Mouse (Mus musculus): ENCODE measurements around the gene Uck1. TPM values are rescaled to one million over a fixed set of nuclear protein-coding genes. Genes with fewer than 3 reads are reported as not detected.

Uck1 gene
- polyA plus RNA-seq, 1 experiment from 2014 or later, result 44.2 TPM

DNA sequence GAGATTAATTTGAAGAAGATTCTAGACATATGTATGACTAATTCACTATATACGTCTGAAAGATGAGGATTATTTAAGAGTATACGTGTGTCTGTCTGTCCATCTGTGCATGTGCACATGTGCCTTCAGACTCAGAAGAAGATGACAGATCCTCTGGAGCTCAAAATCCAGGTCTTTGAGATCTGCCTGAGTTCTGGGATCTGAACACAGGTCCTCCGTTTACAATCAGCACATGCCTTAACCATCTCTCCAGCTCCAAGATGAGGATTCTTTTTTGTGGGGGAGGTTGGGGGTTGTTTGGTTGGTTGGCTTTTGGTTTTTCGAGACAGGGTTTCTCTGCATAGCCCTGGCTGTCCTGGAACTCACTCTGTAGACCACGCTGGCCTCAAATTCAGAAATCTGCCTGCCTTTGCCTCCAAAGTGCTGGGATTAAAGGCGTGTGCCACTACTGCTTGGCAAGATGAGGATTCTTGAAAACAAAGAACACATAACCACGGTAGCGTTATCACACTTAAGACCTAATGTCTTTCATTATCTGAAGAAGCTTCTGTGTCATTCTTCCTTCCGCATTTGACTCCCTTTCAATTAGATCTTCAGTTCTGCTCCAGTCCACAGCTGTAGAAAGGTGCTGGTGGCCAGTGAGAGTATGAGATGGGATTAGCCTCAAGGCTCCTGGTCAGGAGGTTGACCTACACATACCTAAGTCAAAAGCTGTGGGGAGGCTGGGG lies 21.1 kb downstream of the Uck1 start:
- no peak overlapping the region for H3K27ac ChIP-seq (ENCODE audit: poor library complexity, severe bottlenecking)
- H3K27me3 ChIP-seq (replicated peaks), result no peaks in the 10 kb centered on the region
- WGBS, result 87% methylated on average over 9 of the region's 9 CpGs
- H3K9me3 ChIP-seq (replicated peaks), result no peaks in the 10 kb centered on the region
- no peak overlapping the region for H3K9ac ChIP-seq
- no peak for ATAC-seq (ENCODE audit: insufficient number of reproducible peaks, low FRiP score)
- no peak overlapping the region for H3K4me2 ChIP-seq
- no peak overlapping the region for H3K4me3 ChIP-seq
- H3K4me1 ChIP-seq (replicated peaks), result peaks cover 25% of the 10 kb centered on the region
- peaks cover 22% of the 10 kb centered on the region for H3K36me3 ChIP-seq

DNA sequence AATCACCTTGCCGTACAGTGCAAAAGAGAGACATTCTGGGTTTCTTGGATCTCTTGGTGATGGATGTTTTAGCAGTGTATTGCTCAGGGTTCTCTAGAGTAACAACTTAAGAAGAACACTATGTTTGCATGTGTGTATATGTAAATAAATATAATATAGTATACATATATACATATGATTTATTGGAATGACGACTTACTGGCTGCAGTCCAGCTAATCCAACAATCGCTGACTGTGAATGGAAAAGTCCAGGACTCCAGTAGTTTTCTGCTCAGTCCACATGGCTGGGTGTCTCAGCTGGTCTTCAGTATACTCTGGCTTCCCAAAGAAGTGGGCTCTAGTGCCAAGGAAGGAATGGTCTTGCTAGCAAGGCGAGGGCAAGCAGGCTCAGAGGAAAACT lies 22.4 kb downstream of the Uck1 start:
- 43% methylated on average over 4 of the region's 4 CpGs for WGBS
- Histone ChIP-seq H3K27me3 (replicated peaks) (no peaks in the 10 kb centered on the region), H3K9ac (peak overlapping the region; percentile 75), H3K9me3 (replicated peaks) (no peaks in the 10 kb centered on the region), H3K36me3 (peaks cover 30% of the 10 kb centered on the region), H3K4me2 (peak overlapping the region; percentile 89), H3K4me3 (peak overlapping the region; percentile 71), H3K4me1 (replicated peaks) (peaks cover 25% of the 10 kb centered on the region), H3K27ac (ENCODE audit: poor library complexity, severe bottlenecking) (0 out of 2 replicates have a peak overlapping the region, but pooled peaks have one; percentile 74)
- ATAC-seq (ENCODE audit: insufficient number of reproducible peaks, low FRiP score), result no peak

DNA sequence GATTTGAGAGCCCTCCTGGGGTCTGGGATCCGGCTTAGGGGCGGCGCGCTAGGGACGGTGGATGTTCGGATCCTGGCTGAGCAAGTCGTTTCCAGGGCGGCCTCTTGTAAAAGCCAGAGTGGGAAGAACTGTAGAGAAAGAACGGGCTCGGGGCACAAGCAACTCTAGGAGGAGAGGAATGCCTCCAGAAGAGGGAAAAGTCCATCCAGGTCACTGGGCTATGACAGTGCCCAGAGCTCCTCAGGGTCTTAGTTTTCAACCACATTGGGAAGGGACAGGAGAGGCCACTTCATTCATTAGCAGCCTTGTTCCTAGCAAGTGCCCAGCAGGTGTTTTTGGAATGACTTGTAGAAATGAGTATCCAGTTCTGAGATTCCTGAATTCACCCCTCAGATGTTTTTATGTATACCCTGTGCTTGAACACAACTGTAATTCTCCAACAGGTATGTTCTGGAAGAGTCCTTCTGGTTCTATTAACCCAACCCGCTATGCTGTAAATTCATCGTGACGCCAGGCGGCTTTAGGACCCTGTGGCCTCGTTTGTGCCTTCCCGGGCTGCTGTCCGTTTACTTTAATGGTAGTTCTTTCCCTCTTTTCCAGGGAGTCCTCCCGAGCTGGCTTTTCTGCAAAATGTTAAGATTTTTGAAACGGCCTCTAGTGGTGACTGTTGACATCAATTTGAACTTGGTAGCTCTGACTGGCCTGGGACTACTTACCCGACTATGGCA lies 23.0 kb downstream of the Uck1 start:
- peaks cover 36% of the 10 kb centered on the region for H3K36me3 ChIP-seq
- no peaks in the 10 kb centered on the region for H3K27me3 ChIP-seq (replicated peaks)
- ATAC-seq (ENCODE audit: insufficient number of reproducible peaks, low FRiP score), result peak; percentile 39; the same call in 1 of the 2 replicates

DNA sequence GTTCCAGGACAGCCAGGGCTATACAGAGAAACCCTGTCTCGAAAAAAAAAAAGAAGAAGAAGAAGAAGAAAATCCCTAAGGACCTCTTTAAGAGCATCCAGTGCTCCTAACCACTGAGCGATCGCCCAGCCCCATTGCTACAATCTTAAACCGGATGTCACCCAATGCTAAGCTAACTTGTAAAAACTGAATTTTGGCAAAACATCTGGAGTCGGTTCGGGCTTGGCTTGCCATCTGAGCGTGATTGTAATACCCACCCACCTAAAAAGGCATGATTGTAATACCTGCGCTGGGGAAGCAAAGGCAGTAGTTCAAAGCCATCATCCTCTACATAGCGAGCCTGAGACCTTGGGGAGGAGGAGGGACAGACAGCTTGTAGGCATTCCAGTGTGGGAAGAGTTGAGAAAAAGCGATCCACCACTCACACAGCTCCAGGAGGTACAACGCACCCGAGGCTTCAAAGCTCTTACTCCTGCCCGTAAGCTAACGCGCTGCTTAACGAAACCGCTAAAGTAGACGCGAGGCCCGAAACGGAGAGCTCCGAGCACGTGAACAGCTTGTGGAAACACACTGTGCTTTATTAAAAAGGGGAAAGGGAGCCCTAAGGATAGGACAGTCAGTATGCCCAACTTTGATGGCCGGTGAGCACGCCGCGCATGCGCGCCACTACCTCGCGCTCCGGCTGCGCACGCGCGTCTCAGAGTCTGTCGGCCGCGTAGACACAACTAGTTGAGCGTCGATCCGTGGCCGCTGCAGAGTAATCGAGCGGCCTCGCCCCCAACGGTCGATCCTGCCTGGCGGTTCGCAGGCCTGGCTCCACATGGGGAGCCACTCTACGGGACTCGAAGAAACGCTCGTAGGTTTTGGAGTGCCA lies 23.8 kb downstream of the Uck1 start, which contains the start of gene Pomt1:
Gene Pomt1 (plus strand): TSS at position 705 of the 874 bp plus-strand sequence.
- WGBS, result under 1% methylated on average over 54 of the region's 54 CpGs
- peak within 1 kb of the TSS; percentile 86 for H3K27ac ChIP-seq (ENCODE audit: poor library complexity, severe bottlenecking)
- H3K4me1 ChIP-seq (replicated peaks), result peaks cover 25% of the 10 kb centered on the region
- peak within 1 kb of the TSS; percentile 71 for H3K4me3 ChIP-seq
- H3K36me3 ChIP-seq, result peaks cover 39% of the 10 kb centered on the region
- peak within 1 kb of the TSS; percentile 89 for H3K4me2 ChIP-seq
- peak within 1 kb of the TSS; percentile 75 for H3K9ac ChIP-seq
- no peaks in the 10 kb centered on the region for H3K27me3 ChIP-seq (replicated peaks)
- ATAC-seq (ENCODE audit: insufficient number of reproducible peaks, low FRiP score), result peak; percentile 86
- H3K9me3 ChIP-seq (replicated peaks), result no peaks in the 10 kb centered on the region

More for the DNA sequence above, 23.0 kb downstream of the Uck1 start:
- Histone ChIP-seq H3K4me3 (peak overlapping the region; percentile 71), H3K27ac (ENCODE audit: poor library complexity, severe bottlenecking) (peak overlapping the region; percentile 74), H3K4me2 (peak overlapping the region; percentile 89), H3K4me1 (replicated peaks) (peaks cover 25% of the 10 kb centered on the region), H3K9me3 (replicated peaks) (no peaks in the 10 kb centered on the region), H3K9ac (peak overlapping the region; percentile 75)
- under 1% methylated on average over 20 of the region's 20 CpGs for WGBS

DNA sequence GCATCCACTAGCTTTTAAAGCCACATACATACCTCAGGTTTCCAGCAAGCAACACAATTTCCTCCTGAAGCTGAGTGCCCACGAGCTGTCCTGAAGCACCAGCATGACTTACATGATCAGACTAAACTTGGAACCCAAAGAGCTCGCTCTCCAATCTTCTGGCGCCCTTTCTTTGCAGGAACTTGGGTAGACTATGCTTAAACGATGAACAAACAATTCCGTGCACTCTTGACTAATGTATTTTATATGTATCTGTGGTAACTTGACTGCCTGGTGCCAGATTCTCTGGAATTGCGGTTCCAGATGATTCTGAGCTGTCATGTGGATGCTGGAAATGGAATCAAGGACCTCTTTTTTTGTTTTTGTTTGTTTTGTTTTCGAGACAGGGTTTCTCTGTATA lies 24.5 kb downstream of the Uck1 start:
- H3K4me3 ChIP-seq, result peak overlapping the region; percentile 71
- H3K27me3 ChIP-seq (replicated peaks), result no peaks in the 10 kb centered on the region
- peak overlapping the region; percentile 86; the same call in 1 of the 2 replicates for H3K27ac ChIP-seq (ENCODE audit: poor library complexity, severe bottlenecking)
- H3K36me3 ChIP-seq, result peaks cover 46% of the 10 kb centered on the region
- WGBS, result 27% methylated on average over 7 of the region's 7 CpGs
- ATAC-seq (ENCODE audit: insufficient number of reproducible peaks, low FRiP score), result no peak
- H3K9ac ChIP-seq, result peak overlapping the region; percentile 75
- no peaks in the 10 kb centered on the region for H3K9me3 ChIP-seq (replicated peaks)
- H3K4me2 ChIP-seq, result peak overlapping the region; percentile 89
- peaks cover 25% of the 10 kb centered on the region for H3K4me1 ChIP-seq (replicated peaks)

DNA sequence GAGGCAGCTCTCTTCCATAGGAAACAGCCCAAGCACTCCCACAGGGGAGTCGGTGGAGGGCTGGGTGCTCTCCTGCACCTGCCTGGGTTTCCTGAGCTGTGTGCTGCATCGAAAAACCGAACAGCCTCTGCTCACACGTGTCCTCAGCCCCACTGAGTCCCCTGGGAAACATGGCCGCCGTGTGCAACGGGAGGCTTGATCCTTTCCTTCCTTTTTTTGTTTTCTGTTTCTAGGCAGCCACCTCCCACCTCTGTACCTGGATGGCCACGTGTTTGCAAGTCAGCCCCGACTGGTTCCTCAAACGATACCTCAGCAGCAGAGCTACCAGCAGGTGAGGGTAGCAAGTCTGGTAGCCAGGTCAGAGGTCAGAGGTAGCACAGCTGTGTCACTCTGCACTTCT lies 37.9 kb downstream of the Uck1 start:
- Histone ChIP-seq H3K27me3 (replicated peaks) (no peaks in the 10 kb centered on the region), H3K27ac (ENCODE audit: poor library complexity, severe bottlenecking) (no peak overlapping the region), H3K9ac (no peak overlapping the region), H3K4me3 (no peak overlapping the region), H3K4me1 (replicated peaks) (no peaks in the 10 kb centered on the region), H3K9me3 (replicated peaks) (no peaks in the 10 kb centered on the region), H3K36me3 (peaks cover 100% of the 10 kb centered on the region), H3K4me2 (no peak overlapping the region)
- WGBS, result 85% methylated on average over 10 of the region's 10 CpGs
- no peak for ATAC-seq (ENCODE audit: insufficient number of reproducible peaks, low FRiP score)

DNA sequence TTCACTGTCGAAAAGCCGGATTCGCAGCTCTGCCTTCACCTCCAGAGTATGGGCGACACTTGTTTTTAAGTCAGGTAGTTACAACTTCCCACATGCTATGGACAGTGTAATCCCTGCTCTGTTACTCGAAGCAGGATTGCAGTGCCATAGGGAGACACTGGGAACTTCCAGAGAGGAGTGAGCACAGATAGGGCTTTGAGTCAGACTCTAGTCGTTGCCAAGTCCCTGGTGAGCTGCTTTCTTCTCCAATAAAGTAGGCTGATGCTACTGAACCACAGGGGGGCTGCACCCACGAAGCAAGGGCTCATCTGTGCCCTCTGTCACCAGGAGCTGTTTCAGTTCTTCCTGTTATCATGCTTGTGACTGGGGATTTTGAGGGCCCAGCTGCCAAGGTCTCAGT lies 38.4 kb downstream of the Uck1 start:
- no peak for ATAC-seq (ENCODE audit: insufficient number of reproducible peaks, low FRiP score)
- Histone ChIP-seq H3K9me3 (replicated peaks) (no peaks in the 10 kb centered on the region), H3K27ac (ENCODE audit: poor library complexity, severe bottlenecking) (no peak overlapping the region), H3K4me3 (no peak overlapping the region), H3K4me1 (replicated peaks) (no peaks in the 10 kb centered on the region), H3K4me2 (no peak overlapping the region), H3K36me3 (peaks cover 100% of the 10 kb centered on the region), H3K9ac (no peak overlapping the region), H3K27me3 (replicated peaks) (no peaks in the 10 kb centered on the region)
- WGBS, result 86% methylated on average over 7 of the region's 7 CpGs

DNA sequence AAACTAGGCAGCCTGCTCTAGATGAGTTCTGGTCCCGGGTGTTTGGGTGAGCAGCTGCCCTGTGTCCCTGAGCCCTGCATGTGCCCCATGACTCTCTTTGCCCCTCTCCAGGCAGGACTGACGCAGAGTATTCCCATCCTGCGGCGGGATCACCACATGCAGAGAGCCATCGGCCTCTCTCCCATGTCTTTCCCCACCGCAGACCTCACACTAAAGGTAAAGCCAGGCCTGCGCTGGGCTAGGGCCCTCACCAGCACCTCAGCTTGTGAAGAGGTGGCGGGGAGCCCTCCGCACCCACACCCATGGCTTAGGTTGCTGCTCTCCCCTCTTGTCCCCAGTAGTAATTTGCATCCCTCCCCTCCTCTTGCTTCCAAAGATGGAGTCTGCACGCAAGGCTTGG lies 39.0 kb downstream of the Uck1 start:
- no peak overlapping the region for H3K9ac ChIP-seq
- H3K9me3 ChIP-seq (replicated peaks), result no peaks in the 10 kb centered on the region
- WGBS, result 94% methylated on average over 10 of the region's 10 CpGs
- no peaks in the 10 kb centered on the region for H3K4me1 ChIP-seq (replicated peaks)
- H3K27me3 ChIP-seq (replicated peaks), result no peaks in the 10 kb centered on the region
- H3K36me3 ChIP-seq, result peaks cover 100% of the 10 kb centered on the region
- no peak overlapping the region for H3K4me2 ChIP-seq
- ATAC-seq (ENCODE audit: insufficient number of reproducible peaks, low FRiP score), result no peak
- no peak overlapping the region for H3K27ac ChIP-seq (ENCODE audit: poor library complexity, severe bottlenecking)
- H3K4me3 ChIP-seq, result no peak overlapping the region

DNA sequence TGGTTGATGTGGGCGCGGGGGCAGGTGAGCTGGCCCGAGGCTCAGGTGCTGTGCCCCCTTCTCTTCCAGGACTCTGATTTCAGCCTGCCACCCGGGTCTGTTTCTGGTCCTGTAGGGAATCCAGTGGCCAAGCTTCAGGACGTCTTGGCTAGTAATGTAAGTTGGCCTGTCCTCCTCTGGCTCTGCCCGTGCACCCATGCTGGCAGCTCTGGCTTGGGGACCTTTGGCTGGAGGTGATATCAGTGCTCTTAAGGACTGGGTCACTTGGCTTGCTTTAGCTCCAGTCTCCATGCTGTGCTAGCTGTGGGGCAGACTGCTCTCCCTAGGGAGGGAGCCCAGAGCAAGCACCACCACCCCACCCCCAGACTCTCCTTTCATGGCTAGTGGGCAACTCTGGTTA lies 39.9 kb downstream of the Uck1 start:
- no peaks in the 10 kb centered on the region for H3K4me1 ChIP-seq (replicated peaks)
- no peaks in the 10 kb centered on the region for H3K9me3 ChIP-seq (replicated peaks)
- WGBS, result 91% methylated on average over 6 of the region's 6 CpGs
- H3K4me2 ChIP-seq, result no peak overlapping the region
- no peak overlapping the region for H3K9ac ChIP-seq
- H3K27me3 ChIP-seq (replicated peaks), result no peaks in the 10 kb centered on the region
- no peak for ATAC-seq (ENCODE audit: insufficient number of reproducible peaks, low FRiP score)
- no peak overlapping the region for H3K4me3 ChIP-seq
- H3K36me3 ChIP-seq, result peaks cover 100% of the 10 kb centered on the region
- H3K27ac ChIP-seq (ENCODE audit: poor library complexity, severe bottlenecking), result no peak overlapping the region

DNA sequence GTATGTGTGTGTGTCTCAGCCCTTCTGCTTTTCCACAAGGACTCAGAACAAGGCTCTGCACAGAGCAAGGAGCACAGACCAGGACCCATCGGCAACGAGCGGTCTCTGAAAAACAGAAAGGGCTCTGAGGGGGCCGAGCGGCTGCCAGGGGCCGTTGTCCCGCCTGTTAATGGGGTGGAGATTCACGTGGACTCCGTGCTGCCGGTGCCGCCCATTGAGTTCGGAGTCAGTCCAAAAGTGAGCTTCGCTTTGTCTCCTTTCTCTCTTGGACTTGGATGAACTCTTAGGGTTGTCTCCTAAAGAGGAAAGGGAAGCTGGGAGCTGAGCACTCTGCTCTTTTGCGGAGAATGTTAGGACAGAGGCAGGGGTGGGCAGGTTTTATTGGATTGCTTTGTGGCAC lies 40.5 kb downstream of the Uck1 start:
- no peaks in the 10 kb centered on the region for H3K9me3 ChIP-seq (replicated peaks)
- no peaks in the 10 kb centered on the region for H3K4me1 ChIP-seq (replicated peaks)
- H3K36me3 ChIP-seq, result peaks cover 100% of the 10 kb centered on the region
- H3K27ac ChIP-seq (ENCODE audit: poor library complexity, severe bottlenecking), result no peak overlapping the region
- WGBS, result 94% methylated on average over 14 of the region's 14 CpGs
- H3K4me2 ChIP-seq, result no peak overlapping the region
- no peak overlapping the region for H3K9ac ChIP-seq
- ATAC-seq (ENCODE audit: insufficient number of reproducible peaks, low FRiP score), result no peak
- H3K4me3 ChIP-seq, result no peak overlapping the region
- H3K27me3 ChIP-seq (replicated peaks), result no peaks in the 10 kb centered on the region

Data from heart, embryonic 12.5 days (tissue).